Mouse (Mus musculus): ENCODE measurements around the gene Med17.

Med17 gene

DNA sequence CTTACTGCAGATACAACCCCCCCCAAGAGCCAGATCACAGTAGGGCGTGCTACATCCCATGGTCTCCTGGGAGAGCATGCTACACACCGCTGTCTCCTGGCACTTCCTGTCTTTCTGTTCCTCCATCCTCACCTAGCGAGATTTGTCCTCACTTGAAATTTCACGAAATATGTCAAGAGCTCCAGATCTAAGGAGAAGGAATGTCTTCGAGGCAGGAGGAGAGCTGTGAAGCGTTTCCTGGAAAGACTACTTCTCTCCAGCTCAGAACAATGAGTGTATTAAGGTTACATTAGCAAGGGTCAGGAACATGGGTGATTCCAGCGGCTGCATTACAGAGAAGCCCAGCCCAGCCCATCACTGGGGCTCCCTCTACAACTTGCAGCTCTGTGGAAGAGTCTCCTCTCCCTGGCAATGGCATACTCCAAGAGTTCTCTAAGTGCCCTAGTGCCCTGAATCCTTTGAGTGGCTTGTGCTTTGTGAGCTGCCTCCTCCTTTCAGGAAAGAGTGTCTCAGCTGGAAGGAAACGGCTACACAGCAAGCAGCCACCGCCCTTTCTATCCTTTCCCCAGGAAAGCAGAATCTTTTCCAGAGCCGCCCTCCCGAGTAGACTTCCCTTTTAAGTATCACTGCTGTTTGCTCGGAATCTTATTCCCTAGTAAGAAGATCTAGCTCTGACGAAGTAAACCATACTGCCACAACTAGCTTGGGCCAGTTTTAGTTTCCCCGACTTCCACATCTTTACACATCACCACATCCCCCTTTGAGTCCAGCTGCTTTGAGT is 42.0 kb downstream of the Med17 start:
- DNase-seq (ENCODE audit: low read depth, low spot score), result peak; percentile 51

- DNase-seq (ENCODE audit: low read depth, low spot score), result no peak
Measured at GRCm38 (mm10) chr9:15235986-15236385, 43.7 kb downstream of the Med17 start.

- peak; percentile 20 for DNase-seq (ENCODE audit: low read depth, low spot score)
Measured at GRCm38 (mm10) chr9:15233604-15234003, 46.1 kb downstream of the Med17 start.

DNA sequence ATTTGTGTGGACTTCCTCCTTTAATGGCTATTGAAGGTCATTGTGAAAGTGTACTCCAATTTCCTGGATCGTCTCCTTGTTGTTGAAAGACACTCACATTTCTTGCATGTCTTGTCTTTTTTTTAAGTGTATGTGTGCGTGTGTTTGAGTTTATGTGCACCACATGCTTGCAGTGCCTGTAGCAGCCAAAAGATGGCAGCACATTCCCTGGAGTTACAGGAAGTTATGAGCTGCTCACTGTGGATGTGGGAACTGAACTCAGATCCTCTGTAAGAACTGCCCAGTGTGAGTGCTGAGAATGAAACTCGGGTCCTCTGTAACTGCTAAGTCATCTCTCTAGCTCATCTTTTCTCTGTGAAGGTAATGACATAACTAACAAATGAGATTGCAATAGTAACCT is 47.3 kb downstream of the Med17 start:
- peak; percentile 73 for DNase-seq (ENCODE audit: low read depth, low spot score)

GRCm38 (mm10) chr9:15224912-15225311 is 54.8 kb downstream of the Med17 start:
- DNase-seq (ENCODE audit: low read depth, low spot score), result peak; percentile 64

- no peak for DNase-seq (ENCODE audit: low read depth, low spot score)
Measured at GRCm38 (mm10) chr9:15213695-15214094, 66.0 kb downstream of the Med17 start.

DNA sequence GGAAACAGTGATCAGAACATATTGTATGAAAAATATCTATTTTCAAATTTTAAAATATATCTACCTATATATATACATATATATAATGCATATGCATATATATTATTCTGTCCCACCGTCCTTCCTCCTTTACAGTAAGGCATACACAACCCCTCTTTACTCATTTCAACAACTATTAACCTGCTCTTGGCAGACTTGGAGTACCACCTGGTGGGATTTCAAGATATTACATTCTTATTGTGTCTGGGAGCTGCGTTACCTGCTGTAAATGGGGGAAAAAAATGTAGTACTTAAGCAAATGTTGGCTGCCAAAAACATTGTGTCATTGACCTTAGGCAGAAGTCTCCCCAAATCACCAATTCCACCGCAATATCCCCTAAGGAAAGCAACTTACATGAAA is 67.9 kb downstream of the Med17 start:
- no peak for DNase-seq (ENCODE audit: low read depth, low spot score)

Measured in R1 (cell line).